Mouse (Mus musculus): Measurements from ENCODE around the gene Lrrtm4. TPM values are rescaled to one million over a fixed set of nuclear protein-coding genes. Genes with fewer than 3 reads are reported as not detected.

Gene Lrrtm4
- polyA plus RNA-seq, 1 experiment from 2014 or later, result 19.9 TPM

- H3K4me3 ChIP-seq (ENCODE audit: low read length), result no peak overlapping the region
- H3K4me1 ChIP-seq (ENCODE audit: control insufficient read depth, insufficient read depth, low read depth, low read length), result no peaks in the 10 kb centered on the region
- no peaks in the 10 kb centered on the region for H3K27me3 ChIP-seq (replicated peaks; ENCODE audit: control insufficient read depth, insufficient read depth, low read length)
- H3K9me3 ChIP-seq (ENCODE audit: control insufficient read depth, low read length), result 0 out of 2 replicates have a peak, but pooled peaks cover 2% of the 10 kb centered on the region
- H3K9ac ChIP-seq (ENCODE audit: low read depth, low read length), result no peak overlapping the region
- no peak overlapping the region for H3K4me2 ChIP-seq (ENCODE audit: low read length)
- ATAC-seq, result no peak
- WGBS, result 76% methylated on average over 1 of the region's 1 CpGs
- no peaks in the 10 kb centered on the region for H3K36me3 ChIP-seq (ENCODE audit: control insufficient read depth, insufficient read depth, low read length)
- no peak overlapping the region for H3K27ac ChIP-seq (ENCODE audit: low read depth, low read length)
Measured at GRCm38 (mm10) chr6:80126419-80126818, 107.7 kb downstream of the Lrrtm4 start.

GRCm38 (mm10) chr6:80162585-80162984 lies 143.9 kb downstream of the Lrrtm4 start:
- WGBS, result 59% methylated on average over 4 of the region's 4 CpGs
- Histone ChIP-seq H3K9me3 (ENCODE audit: control insufficient read depth, low read length) (no peaks in the 10 kb centered on the region), H3K4me3 (ENCODE audit: low read length) (no peak overlapping the region), H3K36me3 (ENCODE audit: control insufficient read depth, insufficient read depth, low read length) (no peaks in the 10 kb centered on the region), H3K4me2 (ENCODE audit: low read length) (no peak overlapping the region), H3K27me3 (replicated peaks; ENCODE audit: control insufficient read depth, insufficient read depth, low read length) (no peaks in the 10 kb centered on the region), H3K4me1 (ENCODE audit: control insufficient read depth, insufficient read depth, low read depth, low read length) (no peaks in the 10 kb centered on the region), H3K27ac (ENCODE audit: low read depth, low read length) (no peak overlapping the region), H3K9ac (ENCODE audit: low read depth, low read length) (no peak overlapping the region)
- no peak for ATAC-seq

- Histone ChIP-seq H3K9me3 (ENCODE audit: control insufficient read depth, low read length) (no peaks in the 10 kb centered on the region), H3K36me3 (ENCODE audit: control insufficient read depth, insufficient read depth, low read length) (no peaks in the 10 kb centered on the region), H3K4me1 (ENCODE audit: control insufficient read depth, insufficient read depth, low read depth, low read length) (no peaks in the 10 kb centered on the region), H3K4me2 (ENCODE audit: low read length) (no peak overlapping the region), H3K9ac (ENCODE audit: low read depth, low read length) (no peak overlapping the region), H3K27me3 (replicated peaks; ENCODE audit: control insufficient read depth, insufficient read depth, low read length) (no peaks in the 10 kb centered on the region), H3K27ac (ENCODE audit: low read depth, low read length) (no peak overlapping the region), H3K4me3 (ENCODE audit: low read length) (no peak overlapping the region)
- 89% methylated on average over 1 of the region's 1 CpGs for whole genome bisulfite sequencing
- ATAC-seq, result no peak
Measured at GRCm38 (mm10) chr6:80181916-80182315, 163.2 kb downstream of the Lrrtm4 start.

GRCm38 (mm10) chr6:80182353-80182752 lies 163.7 kb downstream of the Lrrtm4 start:
- no peaks in the 10 kb centered on the region for H3K4me1 ChIP-seq (ENCODE audit: control insufficient read depth, insufficient read depth, low read depth, low read length)
- no peaks in the 10 kb centered on the region for H3K36me3 ChIP-seq (ENCODE audit: control insufficient read depth, insufficient read depth, low read length)
- no peak overlapping the region for H3K4me2 ChIP-seq (ENCODE audit: low read length)
- no peaks in the 10 kb centered on the region for H3K9me3 ChIP-seq (ENCODE audit: control insufficient read depth, low read length)
- no peak overlapping the region for H3K4me3 ChIP-seq (ENCODE audit: low read length)
- no peaks in the 10 kb centered on the region for H3K27me3 ChIP-seq (replicated peaks; ENCODE audit: control insufficient read depth, insufficient read depth, low read length)
- H3K27ac ChIP-seq (ENCODE audit: low read depth, low read length), result no peak overlapping the region
- ATAC-seq, result no peak
- no peak overlapping the region for H3K9ac ChIP-seq (ENCODE audit: low read depth, low read length)
- WGBS, result 60% methylated on average over 2 of the region's 2 CpGs

- Histone ChIP-seq H3K9ac (ENCODE audit: low read depth, low read length) (no peak overlapping the region), H3K36me3 (ENCODE audit: control insufficient read depth, insufficient read depth, low read length) (no peaks in the 10 kb centered on the region), H3K4me1 (ENCODE audit: control insufficient read depth, insufficient read depth, low read depth, low read length) (no peaks in the 10 kb centered on the region), H3K4me3 (ENCODE audit: low read length) (no peak overlapping the region), H3K27me3 (replicated peaks; ENCODE audit: control insufficient read depth, insufficient read depth, low read length) (no peaks in the 10 kb centered on the region), H3K4me2 (ENCODE audit: low read length) (no peak overlapping the region), H3K27ac (ENCODE audit: low read depth, low read length) (no peak overlapping the region), H3K9me3 (ENCODE audit: control insufficient read depth, low read length) (no peaks in the 10 kb centered on the region)
- no peak for ATAC-seq
- 58% methylated on average over 6 of the region's 6 CpGs for WGBS
Measured at GRCm38 (mm10) chr6:80185489-80186113, 166.9 kb downstream of the Lrrtm4 start.

GRCm38 (mm10) chr6:80186791-80187190 lies 168.1 kb downstream of the Lrrtm4 start:
- Histone ChIP-seq H3K27me3 (replicated peaks; ENCODE audit: control insufficient read depth, insufficient read depth, low read length) (no peaks in the 10 kb centered on the region), H3K9ac (ENCODE audit: low read depth, low read length) (no peak overlapping the region), H3K4me3 (ENCODE audit: low read length) (no peak overlapping the region), H3K4me2 (ENCODE audit: low read length) (no peak overlapping the region), H3K9me3 (ENCODE audit: control insufficient read depth, low read length) (no peaks in the 10 kb centered on the region), H3K36me3 (ENCODE audit: control insufficient read depth, insufficient read depth, low read length) (no peaks in the 10 kb centered on the region), H3K4me1 (ENCODE audit: control insufficient read depth, insufficient read depth, low read depth, low read length) (no peaks in the 10 kb centered on the region), H3K27ac (ENCODE audit: low read depth, low read length) (no peak overlapping the region)
- no peak for ATAC-seq
- whole genome bisulfite sequencing, result 56% methylated on average over 1 of the region's 1 CpGs

- Histone ChIP-seq H3K27ac (ENCODE audit: low read depth, low read length) (no peak overlapping the region), H3K4me3 (ENCODE audit: low read length) (no peak overlapping the region), H3K36me3 (ENCODE audit: control insufficient read depth, insufficient read depth, low read length) (no peaks in the 10 kb centered on the region), H3K9me3 (ENCODE audit: control insufficient read depth, low read length) (no peaks in the 10 kb centered on the region), H3K4me2 (ENCODE audit: low read length) (no peak overlapping the region), H3K27me3 (replicated peaks; ENCODE audit: control insufficient read depth, insufficient read depth, low read length) (no peaks in the 10 kb centered on the region), H3K4me1 (ENCODE audit: control insufficient read depth, insufficient read depth, low read depth, low read length) (no peaks in the 10 kb centered on the region), H3K9ac (ENCODE audit: low read depth, low read length) (no peak overlapping the region; the same call in 1 of the 2 replicates)
- 39% methylated on average over 2 of the region's 2 CpGs for WGBS
- ATAC-seq, result peak; percentile 74; the same call in 1 of the 2 replicates
Measured at GRCm38 (mm10) chr6:80209476-80209875, 190.8 kb downstream of the Lrrtm4 start.

GRCm38 (mm10) chr6:80210281-80210680 lies 191.6 kb downstream of the Lrrtm4 start:
- Histone ChIP-seq H3K27ac (ENCODE audit: low read depth, low read length) (no peak overlapping the region), H3K4me2 (ENCODE audit: low read length) (no peak overlapping the region), H3K27me3 (replicated peaks; ENCODE audit: control insufficient read depth, insufficient read depth, low read length) (no peaks in the 10 kb centered on the region), H3K36me3 (ENCODE audit: control insufficient read depth, insufficient read depth, low read length) (no peaks in the 10 kb centered on the region), H3K4me3 (ENCODE audit: low read length) (no peak overlapping the region), H3K9ac (ENCODE audit: low read depth, low read length) (no peak overlapping the region), H3K9me3 (ENCODE audit: control insufficient read depth, low read length) (no peaks in the 10 kb centered on the region), H3K4me1 (ENCODE audit: control insufficient read depth, insufficient read depth, low read depth, low read length) (no peaks in the 10 kb centered on the region)
- 86% methylated on average over 5 of the region's 5 CpGs for WGBS
- ATAC-seq, result no peak

GRCm38 (mm10) chr6:80261595-80261994 lies 242.9 kb downstream of the Lrrtm4 start:
- WGBS, result 93% methylated on average over 1 of the region's 1 CpGs
- H3K4me3 ChIP-seq (ENCODE audit: low read length), result no peak overlapping the region
- H3K4me2 ChIP-seq (ENCODE audit: low read length), result no peak overlapping the region
- H3K27me3 ChIP-seq (replicated peaks; ENCODE audit: control insufficient read depth, insufficient read depth, low read length), result no peaks in the 10 kb centered on the region
- no peak overlapping the region for H3K27ac ChIP-seq (ENCODE audit: low read depth, low read length)
- no peak for ATAC-seq
- no peaks in the 10 kb centered on the region for H3K36me3 ChIP-seq (ENCODE audit: control insufficient read depth, insufficient read depth, low read length)
- H3K9ac ChIP-seq (ENCODE audit: low read depth, low read length), result no peak overlapping the region
- H3K9me3 ChIP-seq (ENCODE audit: control insufficient read depth, low read length), result no peaks in the 10 kb centered on the region
- no peaks in the 10 kb centered on the region for H3K4me1 ChIP-seq (ENCODE audit: control insufficient read depth, insufficient read depth, low read depth, low read length)

Measured in hindbrain, embryonic 16.5 days (tissue).